Mouse (Mus musculus): ENCODE measurements around the gene Il19. TPM values are rescaled to one million over a fixed set of nuclear protein-coding genes. Genes with fewer than 3 reads are reported as not detected.
A peak's percentile ranks its signal among the peaks of the same experiment; 100 is the strongest.

Il19 gene
- polyA plus RNA-seq, 1 experiment from 2014 or later = not detected

- H3K27ac ChIP-seq (replicated peaks; ENCODE audit: low read depth, low read length) = no peak overlapping the region
- no peak overlapping the region for H3K4me3 ChIP-seq (replicated peaks; ENCODE audit: low read depth, low read length)
- no peaks in the 10 kb centered on the region for H3K27me3 ChIP-seq (ENCODE audit: control insufficient read depth, insufficient read depth, low read length)
- H3K36me3 ChIP-seq (ENCODE audit: control insufficient read depth, insufficient read depth, low read length) = no peaks in the 10 kb centered on the region
- no peak overlapping the region for H3K9ac ChIP-seq (replicated peaks; ENCODE audit: low read length)
- DNase-seq (peak; percentile 53), ATAC-seq (ENCODE audit: low FRiP score, low TSS enrichment) (0 out of 2 replicates have a peak, but pooled peaks have one; percentile 24)
- H3K4me1 ChIP-seq (ENCODE audit: control insufficient read depth, insufficient read depth, low read length) = no peaks in the 10 kb centered on the region
- H3K9me3 ChIP-seq (ENCODE audit: control insufficient read depth, low read length) = no peaks in the 10 kb centered on the region
- no peak overlapping the region for H3K4me2 ChIP-seq (ENCODE audit: low read length)
- 41% methylated on average over 7 of the region's 7 CpGs for WGBS
Measured at GRCm38 (mm10) chr1:130938192-130938591, 1.7 kb downstream of the Il19 start.

- Histone ChIP-seq H3K27ac (replicated peaks; ENCODE audit: low read depth, low read length) (no peak overlapping the region), H3K9ac (replicated peaks; ENCODE audit: low read length) (no peak overlapping the region), H3K36me3 (ENCODE audit: control insufficient read depth, insufficient read depth, low read length) (no peaks in the 10 kb centered on the region), H3K4me2 (ENCODE audit: low read length) (no peak overlapping the region), H3K27me3 (ENCODE audit: control insufficient read depth, insufficient read depth, low read length) (no peaks in the 10 kb centered on the region), H3K4me1 (ENCODE audit: control insufficient read depth, insufficient read depth, low read length) (no peaks in the 10 kb centered on the region), H3K4me3 (replicated peaks; ENCODE audit: low read depth, low read length) (no peak overlapping the region), H3K9me3 (ENCODE audit: control insufficient read depth, low read length) (no peaks in the 10 kb centered on the region)
- DNase-seq (no peak), ATAC-seq (ENCODE audit: low FRiP score, low TSS enrichment) (no peak)
- 91% methylated on average over 4 of the region's 4 CpGs for WGBS
Measured at GRCm38 (mm10) chr1:130937170-130937569, 2.7 kb downstream of the Il19 start.

- 54% methylated on average over 6 of the region's 6 CpGs for WGBS
- no peak overlapping the region for H3K27ac ChIP-seq (replicated peaks; ENCODE audit: low read depth, low read length)
- H3K4me1 ChIP-seq (ENCODE audit: control insufficient read depth, insufficient read depth, low read length) = no peaks in the 10 kb centered on the region
- H3K4me3 ChIP-seq (replicated peaks; ENCODE audit: low read depth, low read length) = no peak overlapping the region
- no peak for DNase-seq
- H3K36me3 ChIP-seq (ENCODE audit: control insufficient read depth, insufficient read depth, low read length) = no peaks in the 10 kb centered on the region
- no peak overlapping the region for H3K9ac ChIP-seq (replicated peaks; ENCODE audit: low read length)
- no peaks in the 10 kb centered on the region for H3K27me3 ChIP-seq (ENCODE audit: control insufficient read depth, insufficient read depth, low read length)
- H3K4me2 ChIP-seq (ENCODE audit: low read length) = no peak overlapping the region
- ATAC-seq (ENCODE audit: low FRiP score, low TSS enrichment) = no peak
- no peaks in the 10 kb centered on the region for H3K9me3 ChIP-seq (ENCODE audit: control insufficient read depth, low read length)
Measured at GRCm38 (mm10) chr1:130936351-130936750, 3.6 kb downstream of the Il19 start.

- Histone ChIP-seq H3K9me3 (ENCODE audit: control insufficient read depth, low read length) (no peaks in the 10 kb centered on the region), H3K27ac (replicated peaks; ENCODE audit: low read depth, low read length) (no peak overlapping the region), H3K27me3 (ENCODE audit: control insufficient read depth, insufficient read depth, low read length) (no peaks in the 10 kb centered on the region), H3K4me3 (replicated peaks; ENCODE audit: low read depth, low read length) (no peak overlapping the region), H3K9ac (replicated peaks; ENCODE audit: low read length) (no peak overlapping the region), H3K36me3 (ENCODE audit: control insufficient read depth, insufficient read depth, low read length) (no peaks in the 10 kb centered on the region), H3K4me2 (ENCODE audit: low read length) (no peak overlapping the region), H3K4me1 (ENCODE audit: control insufficient read depth, insufficient read depth, low read length) (no peaks in the 10 kb centered on the region)
- ATAC-seq (ENCODE audit: low FRiP score, low TSS enrichment) (no peak), DNase-seq (no peak)
Measured at GRCm38 (mm10) chr1:130926484-130926883, 13.4 kb downstream of the Il19 start.

GRCm38 (mm10) chr1:130918323-130918980 lies 21.5 kb downstream of the Il19 start:
- ATAC-seq (ENCODE audit: low FRiP score, low TSS enrichment) = no peak

GRCm38 (mm10) chr1:130911401-130912010 lies 28.4 kb downstream of the Il19 start, which contains the start of gene Il20:
Gene Il20, minus strand, starts transcription at chr1:130911451.
- Histone ChIP-seq H3K4me3 (replicated peaks; ENCODE audit: low read depth, low read length) (no peak within 1 kb of the TSS), H3K9ac (replicated peaks; ENCODE audit: low read length) (no peak within 1 kb of the TSS), H3K9me3 (ENCODE audit: control insufficient read depth, low read length) (no peaks in the 10 kb centered on the region), H3K27me3 (ENCODE audit: control insufficient read depth, insufficient read depth, low read length) (no peaks in the 10 kb centered on the region), H3K27ac (replicated peaks; ENCODE audit: low read depth, low read length) (no peak within 1 kb of the TSS), H3K4me1 (ENCODE audit: control insufficient read depth, insufficient read depth, low read length) (no peaks in the 10 kb centered on the region), H3K4me2 (ENCODE audit: low read length) (no peak within 1 kb of the TSS), H3K36me3 (ENCODE audit: control insufficient read depth, insufficient read depth, low read length) (no peaks in the 10 kb centered on the region)
- ATAC-seq (ENCODE audit: low FRiP score, low TSS enrichment) = no peak
- DNase-seq = no peak
- WGBS = 85% methylated on average over 12 of the region's 12 CpGs

More at GRCm38 (mm10) chr1:130918323-130918980, 21.5 kb downstream of the Il19 start:
- Histone ChIP-seq H3K4me3 (replicated peaks; ENCODE audit: low read depth, low read length) (no peak overlapping the region), H3K9me3 (ENCODE audit: control insufficient read depth, low read length) (no peaks in the 10 kb centered on the region), H3K4me2 (ENCODE audit: low read length) (no peak overlapping the region), H3K9ac (replicated peaks; ENCODE audit: low read length) (no peak overlapping the region), H3K36me3 (ENCODE audit: control insufficient read depth, insufficient read depth, low read length) (no peaks in the 10 kb centered on the region), H3K27ac (replicated peaks; ENCODE audit: low read depth, low read length) (no peak overlapping the region), H3K27me3 (ENCODE audit: control insufficient read depth, insufficient read depth, low read length) (no peaks in the 10 kb centered on the region), H3K4me1 (ENCODE audit: control insufficient read depth, insufficient read depth, low read length) (no peaks in the 10 kb centered on the region)
- WGBS = 48% methylated on average over 1 of the region's 1 CpGs
- DNase-seq = no peak

- Histone ChIP-seq H3K9ac (replicated peaks; ENCODE audit: low read length) (no peak overlapping the region), H3K4me1 (ENCODE audit: control insufficient read depth, insufficient read depth, low read length) (no peaks in the 10 kb centered on the region), H3K27me3 (ENCODE audit: control insufficient read depth, insufficient read depth, low read length) (no peaks in the 10 kb centered on the region), H3K27ac (replicated peaks; ENCODE audit: low read depth, low read length) (no peak overlapping the region), H3K36me3 (ENCODE audit: control insufficient read depth, insufficient read depth, low read length) (no peaks in the 10 kb centered on the region), H3K4me3 (replicated peaks; ENCODE audit: low read depth, low read length) (no peak overlapping the region), H3K9me3 (ENCODE audit: control insufficient read depth, low read length) (no peaks in the 10 kb centered on the region), H3K4me2 (ENCODE audit: low read length) (no peak overlapping the region)
- DNase-seq = no peak
- 86% methylated on average over 7 of the region's 7 CpGs for WGBS
- no peak for ATAC-seq (ENCODE audit: low FRiP score, low TSS enrichment)
Measured at GRCm38 (mm10) chr1:130902505-130902904, 37.4 kb downstream of the Il19 start.

GRCm38 (mm10) chr1:130894468-130894867 lies 45.4 kb downstream of the Il19 start:
- ATAC-seq (ENCODE audit: low FRiP score, low TSS enrichment) (no peak), DNase-seq (no peak)
- H3K4me3 ChIP-seq (replicated peaks; ENCODE audit: low read depth, low read length) = no peak overlapping the region
- no peaks in the 10 kb centered on the region for H3K4me1 ChIP-seq (ENCODE audit: control insufficient read depth, insufficient read depth, low read length)
- no peaks in the 10 kb centered on the region for H3K27me3 ChIP-seq (ENCODE audit: control insufficient read depth, insufficient read depth, low read length)
- H3K9ac ChIP-seq (replicated peaks; ENCODE audit: low read length) = no peak overlapping the region
- H3K27ac ChIP-seq (replicated peaks; ENCODE audit: low read depth, low read length) = no peak overlapping the region
- no peaks in the 10 kb centered on the region for H3K9me3 ChIP-seq (ENCODE audit: control insufficient read depth, low read length)
- H3K36me3 ChIP-seq (ENCODE audit: control insufficient read depth, insufficient read depth, low read length) = no peaks in the 10 kb centered on the region
- 17% methylated on average over 6 of the region's 6 CpGs for WGBS
- no peak overlapping the region for H3K4me2 ChIP-seq (ENCODE audit: low read length)
